Mouse (Mus musculus): Measurements from ENCODE around the gene Dlgap1. TPM values are rescaled to one million over a fixed set of nuclear protein-coding genes. Genes with fewer than 3 reads are reported as not detected.
A peak's percentile ranks its signal among the peaks of the same experiment; 100 is the strongest.

The Dlgap1 gene
- polyA plus RNA-seq, 1 experiment from 2014 or later = 11.6 TPM

DNA sequence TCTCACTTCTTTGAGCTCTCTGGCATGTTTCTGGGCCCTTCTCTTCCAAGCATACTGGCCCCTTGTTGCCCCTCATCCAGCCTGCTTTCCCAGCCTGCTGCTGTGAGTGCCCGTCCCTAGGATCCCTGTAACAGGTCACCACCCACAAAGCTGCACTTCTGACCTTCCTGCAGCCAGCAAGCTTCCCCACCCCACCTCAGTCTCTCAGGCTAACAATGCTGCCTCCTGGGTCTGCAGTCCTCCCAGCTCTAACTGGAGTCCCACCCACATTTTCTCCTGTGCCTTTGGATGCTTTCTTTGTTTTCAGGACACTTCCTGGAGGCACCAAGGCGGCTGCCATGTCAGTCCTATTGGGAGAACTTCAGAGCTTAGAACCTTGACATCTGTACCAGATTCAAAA, 707.6 kb downstream of the Dlgap1 start:
- ATAC-seq (no peak), DNase-seq (ENCODE audit: low spot score) (no peak)
- Histone ChIP-seq H3K4me1 (ENCODE audit: control insufficient read depth, insufficient read depth, low read length) (no peaks in the 10 kb centered on the region), H3K4me3 (ENCODE audit: low read depth, low read length) (no peak overlapping the region), H3K9me3 (replicated peaks; ENCODE audit: control insufficient read depth, low read length) (no peaks in the 10 kb centered on the region), H3K27ac (ENCODE audit: low read depth, low read length) (no peak overlapping the region), H3K4me2 (ENCODE audit: low read length) (no peak overlapping the region), H3K36me3 (ENCODE audit: control insufficient read depth, insufficient read depth, low read length) (no peaks in the 10 kb centered on the region), H3K27me3 (replicated peaks; ENCODE audit: control insufficient read depth, insufficient read depth, low read length) (no peaks in the 10 kb centered on the region), H3K9ac (ENCODE audit: low read length) (no peak overlapping the region)
- WGBS = 51% methylated on average over 2 of the region's 2 CpGs

DNA sequence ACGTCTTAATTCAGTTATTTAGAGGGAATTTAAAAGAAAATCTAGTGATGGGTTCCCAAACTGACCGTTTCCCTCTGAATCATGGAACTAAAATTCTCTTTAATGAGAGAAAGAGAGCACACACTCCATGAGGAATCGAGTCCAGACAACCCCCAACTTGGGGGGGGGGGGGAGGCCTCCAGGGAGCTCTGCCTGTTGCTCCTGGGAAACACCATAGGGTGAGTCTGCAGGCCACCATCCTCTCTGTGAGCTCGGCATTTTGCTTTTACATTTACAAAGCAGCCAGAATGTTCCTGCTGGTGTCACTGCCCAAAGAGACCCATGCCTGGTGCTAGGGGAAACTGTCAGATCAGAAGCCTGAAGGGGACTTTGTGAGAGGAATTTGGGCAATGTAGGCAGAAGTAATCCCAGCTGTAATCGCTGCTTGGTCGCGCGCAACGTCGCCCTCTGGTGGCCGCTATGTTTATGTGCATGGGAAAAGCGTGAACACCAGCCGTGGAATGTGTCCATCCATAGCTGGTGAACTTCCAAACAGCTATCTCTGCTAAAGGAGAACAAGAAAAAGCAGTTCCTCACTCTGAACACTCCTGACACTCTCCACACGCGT, 714.8 kb downstream of the Dlgap1 start:
- no peak overlapping the region for H3K4me3 ChIP-seq (ENCODE audit: low read depth, low read length)
- H3K4me2 ChIP-seq (ENCODE audit: low read length) = no peak overlapping the region
- no peaks in the 10 kb centered on the region for H3K4me1 ChIP-seq (ENCODE audit: control insufficient read depth, insufficient read depth, low read length)
- no peak overlapping the region for H3K27ac ChIP-seq (ENCODE audit: low read depth, low read length)
- ATAC-seq = peak; percentile 90
- no peaks in the 10 kb centered on the region for H3K36me3 ChIP-seq (ENCODE audit: control insufficient read depth, insufficient read depth, low read length)
- DNase-seq (ENCODE audit: low spot score) = peak; percentile 77
- H3K9me3 ChIP-seq (replicated peaks; ENCODE audit: control insufficient read depth, low read length) = no peaks in the 10 kb centered on the region
- H3K9ac ChIP-seq (ENCODE audit: low read length) = no peak overlapping the region
- H3K27me3 ChIP-seq (replicated peaks; ENCODE audit: control insufficient read depth, insufficient read depth, low read length) = no peaks in the 10 kb centered on the region
- WGBS = 10% methylated on average over 15 of the region's 15 CpGs

DNA sequence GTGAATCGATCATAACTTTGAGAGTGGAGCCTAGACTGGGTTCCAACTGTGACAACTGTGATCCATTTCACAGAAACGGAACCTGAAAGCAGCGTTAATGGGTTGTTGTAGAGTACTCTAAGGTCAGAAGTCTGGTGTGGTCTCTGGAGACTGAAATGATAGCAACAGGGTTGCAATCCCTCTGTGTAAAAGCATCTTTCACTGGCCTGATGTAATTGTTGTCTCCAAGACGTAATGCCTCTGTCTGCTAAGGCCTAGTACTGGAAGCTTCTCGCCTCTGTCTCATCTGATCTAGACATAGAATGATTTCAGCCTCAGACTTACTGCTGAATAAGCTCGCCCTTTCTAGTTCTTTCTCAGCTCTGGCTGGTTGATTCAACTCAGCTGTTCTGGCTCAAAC, 721.3 kb downstream of the Dlgap1 start:
- Histone ChIP-seq H3K27ac (ENCODE audit: low read depth, low read length) (no peak overlapping the region), H3K4me3 (ENCODE audit: low read depth, low read length) (no peak overlapping the region), H3K4me2 (ENCODE audit: low read length) (no peak overlapping the region), H3K4me1 (ENCODE audit: control insufficient read depth, insufficient read depth, low read length) (no peaks in the 10 kb centered on the region), H3K36me3 (ENCODE audit: control insufficient read depth, insufficient read depth, low read length) (no peaks in the 10 kb centered on the region), H3K27me3 (replicated peaks; ENCODE audit: control insufficient read depth, insufficient read depth, low read length) (no peaks in the 10 kb centered on the region), H3K9me3 (replicated peaks; ENCODE audit: control insufficient read depth, low read length) (no peaks in the 10 kb centered on the region), H3K9ac (ENCODE audit: low read length) (no peak overlapping the region)
- no peak for ATAC-seq
- DNase-seq (ENCODE audit: low spot score) = no peak
- WGBS = 89% methylated on average over 6 of the region's 6 CpGs

GRCm38 (mm10) chr17:70690598-70690997, 721.7 kb downstream of the Dlgap1 start:
- DNase-seq (ENCODE audit: low spot score) (no peak), ATAC-seq (no peak)
- Histone ChIP-seq H3K9me3 (replicated peaks; ENCODE audit: control insufficient read depth, low read length) (no peaks in the 10 kb centered on the region), H3K36me3 (ENCODE audit: control insufficient read depth, insufficient read depth, low read length) (no peaks in the 10 kb centered on the region), H3K9ac (ENCODE audit: low read length) (no peak overlapping the region), H3K27me3 (replicated peaks; ENCODE audit: control insufficient read depth, insufficient read depth, low read length) (no peaks in the 10 kb centered on the region), H3K27ac (ENCODE audit: low read depth, low read length) (no peak overlapping the region), H3K4me1 (ENCODE audit: control insufficient read depth, insufficient read depth, low read length) (no peaks in the 10 kb centered on the region), H3K4me2 (ENCODE audit: low read length) (no peak overlapping the region), H3K4me3 (ENCODE audit: low read depth, low read length) (no peak overlapping the region)
- WGBS = 89% methylated on average over 8 of the region's 8 CpGs

- no peaks in the 10 kb centered on the region for H3K27me3 ChIP-seq (replicated peaks; ENCODE audit: control insufficient read depth, insufficient read depth, low read length)
- ATAC-seq (peak; percentile 78), DNase-seq (ENCODE audit: low spot score) (peak; percentile 89)
- H3K4me1 ChIP-seq (ENCODE audit: control insufficient read depth, insufficient read depth, low read length) = peaks cover 4% of the 10 kb centered on the region; the same call in 1 of the 2 replicates
- no peaks in the 10 kb centered on the region for H3K36me3 ChIP-seq (ENCODE audit: control insufficient read depth, insufficient read depth, low read length)
- no peak overlapping the region for H3K27ac ChIP-seq (ENCODE audit: low read depth, low read length)
- H3K9me3 ChIP-seq (replicated peaks; ENCODE audit: control insufficient read depth, low read length) = no peaks in the 10 kb centered on the region
- peak overlapping the region; percentile 14 for H3K4me3 ChIP-seq (ENCODE audit: low read depth, low read length)
- H3K4me2 ChIP-seq (ENCODE audit: low read length) = peak overlapping the region; percentile 57
- H3K9ac ChIP-seq (ENCODE audit: low read length) = peak overlapping the region; percentile 47; the same call in 1 of the 2 replicates
- 4% methylated on average over 28 of the region's 28 CpGs for WGBS
Measured at GRCm38 (mm10) chr17:70706976-70707818, 738.3 kb downstream of the Dlgap1 start.

DNA sequence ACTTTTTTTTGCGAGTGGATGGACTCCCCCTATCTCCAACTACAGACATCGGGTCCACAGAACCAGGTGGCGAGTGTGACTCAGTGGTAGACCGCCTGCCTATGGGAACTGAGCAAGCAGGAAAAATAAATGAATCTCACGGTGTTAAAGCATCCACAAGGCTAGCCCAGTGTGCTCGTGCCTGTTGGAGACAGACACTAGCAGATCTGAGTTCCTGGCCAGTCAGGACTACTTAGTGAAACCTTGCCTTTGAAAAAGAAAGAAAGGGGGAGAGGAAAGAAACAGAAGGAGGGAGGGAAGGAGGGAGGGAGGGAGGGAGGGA, 738.9 kb downstream of the Dlgap1 start:
- no peaks in the 10 kb centered on the region for H3K36me3 ChIP-seq (ENCODE audit: control insufficient read depth, insufficient read depth, low read length)
- no peak for DNase-seq (ENCODE audit: low spot score)
- peak overlapping the region; percentile 57 for H3K4me2 ChIP-seq (ENCODE audit: low read length)
- H3K9me3 ChIP-seq (replicated peaks; ENCODE audit: control insufficient read depth, low read length) = no peaks in the 10 kb centered on the region
- no peak overlapping the region for H3K27ac ChIP-seq (ENCODE audit: low read depth, low read length)
- H3K4me3 ChIP-seq (ENCODE audit: low read depth, low read length) = no peak overlapping the region
- H3K27me3 ChIP-seq (replicated peaks; ENCODE audit: control insufficient read depth, insufficient read depth, low read length) = no peaks in the 10 kb centered on the region
- no peak overlapping the region for H3K9ac ChIP-seq (ENCODE audit: low read length)
- peaks cover 4% of the 10 kb centered on the region; the same call in 1 of the 2 replicates for H3K4me1 ChIP-seq (ENCODE audit: control insufficient read depth, insufficient read depth, low read length)
- WGBS = 31% methylated on average over 6 of the region's 6 CpGs
- ATAC-seq = peak; percentile 35

- Histone ChIP-seq H3K4me1 (ENCODE audit: control insufficient read depth, insufficient read depth, low read length) (peaks cover 4% of the 10 kb centered on the region; the same call in 1 of the 2 replicates), H3K36me3 (ENCODE audit: control insufficient read depth, insufficient read depth, low read length) (no peaks in the 10 kb centered on the region), H3K4me2 (ENCODE audit: low read length) (no peak overlapping the region), H3K4me3 (ENCODE audit: low read depth, low read length) (no peak overlapping the region), H3K27ac (ENCODE audit: low read depth, low read length) (no peak overlapping the region), H3K9me3 (replicated peaks; ENCODE audit: control insufficient read depth, low read length) (no peaks in the 10 kb centered on the region), H3K9ac (ENCODE audit: low read length) (no peak overlapping the region), H3K27me3 (replicated peaks; ENCODE audit: control insufficient read depth, insufficient read depth, low read length) (no peaks in the 10 kb centered on the region)
- WGBS = 66% methylated on average over 5 of the region's 5 CpGs
- DNase-seq (ENCODE audit: low spot score) = no peak
- no peak for ATAC-seq
Measured at GRCm38 (mm10) chr17:70709545-70709944, 740.7 kb downstream of the Dlgap1 start.

GRCm38 (mm10) chr17:70713470-70713869, 744.6 kb downstream of the Dlgap1 start:
- no peak for DNase-seq (ENCODE audit: low spot score)
- Histone ChIP-seq H3K9me3 (replicated peaks; ENCODE audit: control insufficient read depth, low read length) (no peaks in the 10 kb centered on the region), H3K4me1 (ENCODE audit: control insufficient read depth, insufficient read depth, low read length) (no peaks in the 10 kb centered on the region), H3K27me3 (replicated peaks; ENCODE audit: control insufficient read depth, insufficient read depth, low read length) (no peaks in the 10 kb centered on the region), H3K4me3 (ENCODE audit: low read depth, low read length) (no peak overlapping the region), H3K4me2 (ENCODE audit: low read length) (no peak overlapping the region), H3K36me3 (ENCODE audit: control insufficient read depth, insufficient read depth, low read length) (no peaks in the 10 kb centered on the region), H3K27ac (ENCODE audit: low read depth, low read length) (no peak overlapping the region), H3K9ac (ENCODE audit: low read length) (no peak overlapping the region)
- 52% methylated on average over 10 of the region's 10 CpGs for WGBS
- ATAC-seq = no peak

- 88% methylated on average over 11 of the region's 11 CpGs for WGBS
- Histone ChIP-seq H3K27me3 (replicated peaks; ENCODE audit: control insufficient read depth, insufficient read depth, low read length) (no peaks in the 10 kb centered on the region), H3K36me3 (ENCODE audit: control insufficient read depth, insufficient read depth, low read length) (no peaks in the 10 kb centered on the region), H3K4me3 (ENCODE audit: low read depth, low read length) (no peak overlapping the region), H3K4me1 (ENCODE audit: control insufficient read depth, insufficient read depth, low read length) (no peaks in the 10 kb centered on the region), H3K9ac (ENCODE audit: low read length) (no peak overlapping the region), H3K4me2 (ENCODE audit: low read length) (no peak overlapping the region), H3K9me3 (replicated peaks; ENCODE audit: control insufficient read depth, low read length) (no peaks in the 10 kb centered on the region), H3K27ac (ENCODE audit: low read depth, low read length) (no peak overlapping the region)
- ATAC-seq = no peak
- DNase-seq (ENCODE audit: low spot score) = no peak
Measured at GRCm38 (mm10) chr17:70719684-70720324, 750.9 kb downstream of the Dlgap1 start.
